Mouse (Mus musculus) cerebellum, adult 8-10 months (tissue): ENCODE measurements around the gene Bad.

Source experiments
- DNase-seq: peaks from one replicate; pipeline ENCODE4 v3.0.0; 2022

Gene Bad

DNA sequence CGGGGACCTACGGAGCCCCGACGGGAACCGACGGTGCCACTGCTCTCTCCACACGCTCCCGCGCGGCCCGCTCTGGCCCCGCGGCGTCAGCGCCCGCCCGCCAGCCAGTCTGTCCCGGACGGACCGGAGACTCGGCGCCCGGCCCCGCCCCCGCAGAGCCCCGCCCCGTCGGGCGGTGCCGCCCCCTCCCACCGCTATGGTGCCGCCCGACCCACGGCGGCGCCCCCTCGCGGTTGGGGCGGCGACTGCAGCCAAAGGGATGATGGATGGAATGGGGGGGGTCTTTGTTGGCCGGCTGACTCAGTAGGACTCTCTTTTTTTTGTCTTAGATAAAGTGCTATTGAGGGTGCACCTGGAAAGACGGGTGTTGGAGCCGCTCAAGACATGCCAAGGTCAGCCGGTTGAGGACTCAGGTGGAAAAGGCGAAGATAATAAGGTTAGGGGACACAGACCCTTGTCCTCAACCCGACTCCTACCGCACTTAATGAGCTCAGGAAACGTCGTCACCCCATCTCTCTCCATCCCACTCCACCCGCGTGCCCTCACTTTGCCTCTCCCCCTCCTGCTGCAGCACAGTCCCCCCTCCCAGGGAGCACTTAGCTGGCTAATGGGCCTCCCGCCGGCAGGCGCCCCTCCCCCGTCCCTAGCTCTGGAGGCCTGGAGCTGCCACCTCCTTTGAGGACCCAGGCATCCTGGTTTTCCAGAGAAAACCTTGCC is 28.2 kb downstream of the Bad start:
- no peak for DNase-seq

DNA sequence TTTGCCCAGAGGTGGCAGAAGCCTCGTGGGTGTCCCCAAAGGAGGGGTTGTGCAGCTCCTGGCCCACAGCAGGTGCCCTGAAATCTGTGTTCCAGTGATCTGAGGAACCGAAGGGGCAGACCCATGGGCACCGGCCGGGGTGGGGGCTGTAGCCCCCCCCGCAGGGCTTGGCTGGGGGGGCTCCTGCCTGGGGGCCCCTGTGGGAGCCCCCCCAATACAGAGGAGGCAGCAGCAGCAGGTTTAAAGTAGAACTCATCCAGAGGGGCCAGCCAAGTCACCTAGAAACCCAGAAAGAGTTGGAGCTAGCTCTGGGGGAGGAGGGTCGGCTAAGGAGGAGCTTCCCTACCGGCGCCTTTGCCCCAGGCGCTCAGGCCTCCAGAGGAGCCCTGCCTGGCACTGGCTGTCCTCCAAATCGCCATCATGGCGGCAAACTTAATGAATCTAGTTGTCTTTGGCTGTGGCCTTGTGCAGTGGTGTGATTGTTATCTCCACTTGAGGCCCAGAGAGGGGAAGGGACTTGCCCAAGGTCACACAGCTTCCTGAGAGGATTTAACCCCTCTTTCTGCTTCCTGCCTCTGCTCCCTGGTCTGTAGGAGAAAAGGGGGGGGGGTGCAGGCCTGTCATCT is 28.9 kb downstream of the Bad start:
- no peak for DNase-seq

DNA sequence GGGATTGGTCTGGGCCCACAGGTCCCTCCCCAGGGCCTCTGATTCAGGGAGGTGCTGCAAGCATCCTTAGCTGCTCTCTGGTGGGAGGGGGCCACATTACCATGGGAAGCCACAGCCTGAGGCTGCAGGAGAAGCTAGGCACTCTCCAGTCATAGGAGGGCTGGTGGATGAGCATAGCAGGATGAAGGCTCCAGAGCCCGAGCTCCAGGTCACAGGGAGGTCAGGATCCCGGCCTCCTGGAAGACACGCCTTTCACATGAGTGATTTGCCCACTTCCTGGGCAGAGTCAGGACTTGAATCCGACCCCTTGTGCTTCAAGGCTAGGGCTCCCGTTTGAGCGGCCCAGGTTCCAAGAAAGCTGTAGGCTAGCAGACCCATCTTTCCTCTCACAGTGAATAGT is 30.0 kb downstream of the Bad start:
- DNase-seq, result no peak

DNA sequence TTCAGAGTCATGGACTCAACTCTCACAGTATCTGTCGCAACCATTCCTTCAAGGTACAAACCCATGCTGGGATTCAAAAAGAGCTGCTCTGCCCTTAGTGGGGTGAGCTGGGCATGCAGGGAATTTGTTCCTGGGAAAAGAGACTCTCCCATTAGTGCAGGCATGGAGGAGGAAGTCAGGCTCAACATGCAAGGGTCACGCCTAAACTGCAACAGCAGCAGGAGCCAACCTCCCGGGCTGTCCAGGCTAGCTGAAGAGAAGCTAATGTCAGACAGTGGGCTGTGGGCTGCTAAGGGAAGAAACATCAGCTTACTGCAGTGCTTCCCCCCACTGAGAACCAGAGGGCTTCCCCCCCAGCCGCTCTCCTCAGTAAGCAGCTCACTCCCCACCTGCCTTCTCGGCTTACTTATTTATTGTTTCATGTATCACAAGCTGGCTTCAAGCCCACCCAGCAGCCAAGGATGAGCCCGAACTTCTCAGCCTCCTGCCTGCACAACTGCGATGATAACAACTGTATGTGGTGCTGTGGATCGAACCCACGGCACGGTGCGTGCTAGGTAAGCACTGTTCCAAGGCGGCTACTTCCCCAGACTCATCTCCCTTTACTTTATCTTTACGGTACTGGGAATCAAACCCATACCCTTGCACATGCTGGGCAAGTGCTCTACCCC is 30.7 kb downstream of the Bad start:
- no peak for DNase-seq

DNA sequence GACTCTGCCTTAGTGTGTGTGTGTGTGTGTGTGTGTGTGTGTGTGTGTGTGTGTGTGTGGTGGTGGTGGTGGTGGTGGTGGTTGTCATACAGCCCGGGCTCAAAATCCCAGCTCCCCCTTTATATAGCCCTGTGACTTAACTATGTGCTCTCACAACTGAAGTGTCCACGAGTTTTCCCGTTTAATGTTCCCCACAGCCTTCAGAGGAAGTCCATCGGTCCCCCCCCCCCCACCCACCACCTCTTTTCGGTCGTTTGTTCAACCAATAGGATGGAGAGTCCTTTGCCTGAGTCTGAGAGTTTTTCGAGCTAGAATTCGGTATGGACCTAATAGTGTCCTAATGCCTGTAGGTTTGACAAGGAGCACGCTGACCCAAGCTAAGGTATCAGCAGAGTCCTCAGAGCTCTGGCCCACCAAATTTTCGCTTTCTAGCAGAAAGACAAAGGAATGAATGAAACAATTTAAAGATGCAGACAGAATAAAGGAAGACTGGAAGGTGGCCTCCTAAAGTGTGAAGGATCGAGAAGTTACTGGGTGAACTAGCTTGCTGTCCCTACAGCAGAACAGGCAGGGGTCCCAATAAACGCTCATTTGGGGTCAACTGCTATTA is 32.0 kb downstream of the Bad start:
- no peak for DNase-seq

DNA sequence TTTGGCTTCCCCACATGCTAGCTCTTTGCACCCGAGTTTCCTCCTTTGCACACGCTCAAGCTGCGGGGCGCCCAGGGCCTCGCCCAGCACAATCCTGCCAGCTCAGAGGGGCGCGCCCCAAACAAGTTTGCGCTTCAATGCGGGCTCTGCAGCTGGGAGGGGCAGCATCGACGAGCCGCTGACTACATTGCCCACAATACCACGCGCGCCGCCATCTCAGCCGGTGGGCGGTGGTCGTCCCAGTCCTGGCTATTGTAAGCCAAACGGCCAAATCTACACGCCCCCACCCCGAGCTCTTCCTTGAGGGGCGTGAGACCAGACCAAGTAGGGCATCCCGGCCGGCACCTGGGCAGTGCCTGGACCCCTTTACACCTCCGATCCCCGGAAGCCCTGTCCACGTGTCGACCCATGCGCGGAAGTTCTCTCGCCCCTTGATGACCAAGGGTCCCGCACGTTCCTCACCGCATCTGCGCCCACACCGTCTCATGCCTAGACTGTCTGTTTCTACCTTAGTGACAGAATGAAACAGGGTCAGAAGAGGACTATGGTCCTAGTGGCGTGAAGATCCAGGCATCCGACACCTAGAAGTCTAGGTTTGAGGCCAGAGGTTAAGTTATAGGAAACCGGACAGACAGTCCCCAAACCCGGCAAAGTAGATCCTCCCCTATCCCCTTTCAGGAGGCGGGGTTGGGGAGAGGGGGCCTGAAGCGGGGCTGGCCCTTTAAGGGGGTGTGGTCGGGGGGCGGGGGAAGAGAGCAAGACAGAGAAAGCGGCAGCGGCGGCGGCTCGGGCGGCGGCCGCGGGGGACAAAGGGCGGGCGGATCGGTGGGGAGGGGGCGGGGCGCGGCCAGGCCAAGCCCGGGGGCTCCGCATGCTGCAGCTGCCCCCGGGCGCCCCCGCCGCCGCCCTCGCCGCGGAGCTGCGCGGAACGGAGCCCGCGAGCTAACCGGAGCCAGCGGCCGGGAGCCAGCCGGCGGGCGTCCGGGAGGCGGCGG is 32.8 kb downstream of the Bad start, which contains the start of gene Ppp1r14b:
Gene Ppp1r14b, plus strand, starts transcription at position 758 of the 995 bp plus-strand sequence.
- peak; percentile 52 for DNase-seq

DNA sequence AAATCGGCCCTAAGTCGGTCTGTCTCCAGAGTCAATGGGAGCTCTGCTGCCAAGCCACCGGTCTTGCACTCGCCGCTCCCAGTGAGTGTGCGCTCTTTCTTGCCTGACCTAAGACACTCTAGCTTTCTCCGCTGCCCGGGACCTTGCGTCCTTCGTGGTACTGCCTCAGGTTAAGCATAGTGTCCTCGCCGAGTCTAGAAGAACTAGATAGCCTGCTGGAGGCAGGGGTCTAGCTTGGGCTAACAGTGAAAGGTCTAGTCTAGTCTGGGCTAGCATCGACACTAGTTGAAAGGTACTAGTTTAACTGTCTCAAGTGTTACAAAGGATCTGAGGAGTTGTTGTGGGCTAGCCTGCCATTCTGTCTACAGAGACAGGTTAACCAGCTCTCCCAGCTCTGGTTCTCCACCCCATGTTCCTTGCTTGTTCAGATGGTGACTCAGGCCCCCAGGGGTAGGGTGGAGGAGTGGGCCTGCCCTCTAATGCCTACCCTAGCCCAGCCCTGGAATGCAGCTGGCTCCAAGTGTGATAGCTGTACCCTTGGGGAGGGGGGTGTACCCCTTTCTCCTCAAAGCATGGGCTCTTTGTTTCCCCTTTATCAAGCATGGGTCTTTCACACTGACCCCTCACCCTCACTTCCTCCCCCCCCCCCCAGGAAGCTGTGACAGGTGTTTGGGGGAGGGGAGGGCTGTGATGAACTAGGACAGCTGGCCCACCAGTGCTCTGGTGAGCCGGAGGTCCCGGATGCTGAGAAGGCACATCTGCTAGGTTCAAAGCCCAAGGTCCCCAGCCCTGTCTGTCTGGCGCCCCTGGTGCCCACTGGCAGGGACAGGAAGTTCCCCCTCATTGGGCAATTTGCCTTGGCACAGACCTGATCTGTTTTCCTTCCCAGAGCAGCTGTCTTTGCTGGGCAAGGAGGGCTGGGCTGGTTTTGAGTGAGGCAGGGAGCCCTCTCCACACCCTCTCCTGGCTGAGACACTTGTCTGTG is 34.2 kb downstream of the Bad start, which contains the start of gene Plcb3:
Gene Plcb3, minus strand, starts transcription at position 934 of the 985 bp plus-strand sequence.
- DNase-seq, result no peak

DNA sequence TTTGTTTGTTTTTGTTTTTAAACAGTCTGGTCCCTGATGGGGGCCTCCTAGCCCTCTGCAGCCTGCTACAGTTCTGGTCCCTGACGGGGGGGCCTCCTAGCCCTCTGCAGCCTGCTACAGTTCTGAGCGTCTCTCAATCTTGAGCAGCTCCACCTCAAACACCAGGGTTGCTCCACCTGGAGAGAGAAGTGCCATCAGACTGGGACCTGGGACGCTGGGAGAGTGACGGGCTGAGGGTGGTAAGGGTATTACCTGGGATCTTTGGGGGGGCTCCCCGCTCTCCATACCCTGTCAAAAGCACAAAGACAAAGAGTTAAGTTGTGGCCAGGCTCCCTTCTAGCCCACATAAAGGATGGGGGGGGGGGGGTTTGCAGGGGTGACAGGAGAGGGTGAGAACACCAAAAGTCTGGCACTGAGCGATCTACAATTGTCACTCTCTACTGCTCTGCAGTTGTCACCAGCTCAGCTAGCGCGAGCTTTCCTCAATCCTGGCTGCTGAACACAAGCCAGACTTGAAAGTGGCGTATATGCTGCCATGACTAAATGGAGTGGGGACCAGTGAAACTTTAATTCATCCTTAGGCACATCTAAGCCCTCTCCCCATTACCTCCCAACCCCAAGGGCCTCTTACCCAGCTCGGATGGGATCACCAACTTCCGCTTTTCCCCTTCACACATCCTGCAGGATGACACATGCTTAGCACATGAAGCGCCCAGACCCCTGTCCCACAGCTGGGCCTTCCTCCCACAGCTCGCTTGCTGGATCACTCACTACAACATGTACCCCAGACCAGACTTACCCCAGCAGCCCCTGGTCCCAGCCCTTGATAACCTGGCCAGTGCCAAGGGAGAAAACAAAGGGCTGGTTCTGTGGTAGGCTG is 36.3 kb downstream of the Bad start:
- no peak for DNase-seq

DNA sequence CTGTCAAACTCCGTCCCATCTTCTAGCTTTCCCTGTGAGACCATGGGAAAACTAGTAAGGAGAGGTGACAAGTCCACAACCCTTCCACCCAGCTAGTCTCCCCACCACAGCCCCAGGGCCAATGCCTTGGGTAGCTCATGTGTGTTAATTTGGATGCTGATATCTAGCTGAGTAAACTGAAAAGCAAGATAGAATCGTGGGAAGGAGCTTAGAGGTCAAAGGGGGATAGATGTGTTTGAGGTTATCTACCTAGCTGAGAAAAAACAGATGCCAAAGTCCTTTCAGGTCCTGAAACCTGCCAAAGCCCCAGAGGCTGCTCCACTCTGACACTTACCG is 36.9 kb downstream of the Bad start:
- no peak for DNase-seq

DNA sequence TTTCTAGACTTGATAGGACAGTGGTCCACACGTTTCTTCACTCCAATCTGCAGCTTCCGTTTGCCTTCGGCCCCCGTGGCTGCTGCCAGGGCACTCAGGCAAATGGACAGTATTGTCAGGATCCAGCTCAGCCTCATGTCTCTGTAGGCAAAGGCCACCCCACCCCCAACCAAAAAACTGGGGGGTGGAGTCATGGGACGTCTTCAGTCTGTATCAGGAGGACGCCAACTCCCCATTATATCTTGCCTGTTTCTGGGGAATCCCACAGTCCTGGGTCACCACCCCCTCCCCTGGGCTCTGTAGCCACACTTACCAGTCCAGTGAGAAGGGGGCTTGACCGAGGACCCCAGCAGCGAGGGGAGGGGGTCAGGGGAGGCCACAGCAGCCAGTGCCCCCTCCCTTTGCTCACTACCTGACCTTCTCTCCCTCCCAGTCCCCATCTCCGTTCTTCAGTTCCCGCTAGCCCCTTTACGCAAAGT is 37.4 kb downstream of the Bad start:
- DNase-seq, result peak; percentile 64

DNA sequence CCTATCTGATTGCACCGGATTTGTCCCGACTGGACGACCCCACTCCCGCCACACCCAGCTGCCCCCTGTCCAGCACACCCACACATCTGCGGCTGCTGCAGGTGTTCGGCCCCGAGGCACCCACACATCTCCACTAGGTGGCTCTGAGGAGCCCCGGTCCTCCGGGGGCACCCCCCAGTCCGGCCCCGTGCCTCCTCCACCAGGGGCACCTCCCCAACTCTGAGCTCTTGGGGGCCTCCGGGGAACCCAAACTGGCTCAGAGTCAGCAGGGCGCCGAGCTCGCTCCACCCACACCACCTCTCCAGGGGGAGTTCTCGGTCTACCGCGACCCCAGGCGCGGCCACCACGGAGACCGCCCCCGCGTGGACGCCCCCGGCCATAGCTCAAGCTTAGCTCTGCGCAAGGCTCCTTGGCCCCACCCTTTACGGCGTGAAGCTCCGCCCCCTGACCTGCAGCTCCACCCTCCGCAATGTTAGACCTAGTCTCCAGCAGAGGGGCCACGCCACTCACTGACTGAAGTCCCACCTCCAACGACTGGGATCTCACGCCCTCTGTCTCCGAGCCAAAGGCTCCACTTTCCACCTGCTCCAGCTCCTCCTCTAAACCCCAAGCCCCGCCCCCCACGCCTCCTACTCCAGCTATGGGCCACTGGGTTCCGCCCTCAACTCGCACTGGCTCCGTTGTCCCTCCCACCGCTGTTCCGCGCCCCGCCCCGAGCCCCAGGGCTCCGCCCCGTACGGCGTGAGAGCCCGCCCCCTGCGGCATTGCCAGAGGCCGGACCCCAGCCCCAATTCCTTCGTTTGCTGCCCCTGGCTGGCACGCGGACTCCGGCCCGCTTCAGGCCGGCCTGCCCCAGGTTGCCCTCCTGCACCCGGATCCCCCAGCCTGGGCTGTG is 38.1 kb downstream of the Bad start:
- peak; percentile 99 for DNase-seq

DNA sequence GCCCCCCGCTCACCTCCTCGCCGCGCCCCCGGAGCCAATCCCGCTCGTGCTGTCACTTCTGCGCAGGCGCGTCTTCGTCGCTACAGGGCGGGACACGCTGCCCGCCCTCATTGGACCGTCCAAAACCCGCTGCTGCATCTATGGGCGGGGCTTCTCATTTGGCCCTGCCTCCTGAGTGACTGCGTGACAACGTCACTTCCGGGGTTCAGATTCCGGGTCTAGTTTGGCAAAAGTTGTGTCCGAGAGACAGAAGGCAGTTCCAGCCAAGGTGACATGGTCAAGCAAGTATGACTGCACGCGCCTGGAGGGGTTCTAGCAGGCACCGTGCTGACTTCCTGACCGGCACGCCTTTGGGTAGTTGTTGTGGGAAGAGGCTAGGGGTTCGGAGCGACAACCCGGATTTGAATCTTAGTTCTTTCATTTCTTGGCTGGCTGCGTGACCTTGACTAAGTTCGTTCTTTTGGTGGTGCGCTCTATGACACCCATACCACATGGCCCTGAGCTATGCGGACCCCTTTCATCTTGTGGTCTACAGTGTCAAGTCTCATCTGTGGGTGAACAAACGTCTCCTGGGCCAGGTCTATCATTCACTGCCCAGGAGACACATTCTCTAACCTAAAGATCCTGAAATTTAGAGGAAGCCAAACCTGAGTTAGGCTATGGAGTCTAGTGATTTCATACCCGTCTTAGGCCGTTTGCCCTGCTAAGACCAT is 38.9 kb downstream of the Bad start, which contains the start of gene Fkbp2:
Gene Fkbp2, minus strand, starts transcription at position 121 of the 713 bp plus-strand sequence.
- DNase-seq, result peak; percentile 99

DNA sequence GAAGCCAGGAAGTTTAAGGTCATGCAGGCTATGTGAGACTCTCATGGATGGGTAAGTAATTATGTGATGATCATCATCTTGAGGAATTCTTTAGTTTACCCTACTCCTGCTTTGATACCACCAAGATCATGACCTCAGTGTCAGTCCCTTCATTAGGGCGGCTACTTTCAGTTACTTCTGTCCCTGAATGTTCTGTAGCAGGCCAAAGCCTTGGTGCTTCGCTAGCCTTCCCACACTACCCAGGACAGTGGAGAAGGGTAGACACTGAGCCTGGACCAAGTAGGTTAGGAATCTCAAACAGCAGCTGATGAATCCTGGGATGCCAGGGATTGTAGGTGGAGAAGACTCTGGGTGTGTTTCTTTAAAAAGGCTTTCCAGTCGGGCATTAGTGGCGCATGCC is 39.8 kb downstream of the Bad start:
- no peak for DNase-seq

DNA sequence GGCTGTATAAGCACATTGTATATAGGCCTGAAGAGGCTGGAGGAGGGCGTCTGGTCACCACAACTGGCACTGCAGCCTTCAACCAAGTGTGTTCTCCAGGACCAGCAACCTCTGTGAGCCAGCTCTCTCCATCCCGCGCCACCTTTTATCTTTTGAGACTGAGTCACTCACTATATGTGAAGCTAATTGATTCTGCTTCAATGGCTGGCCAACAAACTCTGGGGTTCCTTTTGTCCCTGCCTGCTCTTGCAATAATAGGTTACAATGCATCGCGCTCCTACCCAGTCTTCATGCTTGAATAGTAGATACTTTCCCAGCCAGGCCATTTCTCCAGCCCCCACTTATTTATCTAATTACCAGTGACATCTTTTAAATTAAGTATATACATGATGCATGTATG is 42.0 kb downstream of the Bad start:
- no peak for DNase-seq

DNA sequence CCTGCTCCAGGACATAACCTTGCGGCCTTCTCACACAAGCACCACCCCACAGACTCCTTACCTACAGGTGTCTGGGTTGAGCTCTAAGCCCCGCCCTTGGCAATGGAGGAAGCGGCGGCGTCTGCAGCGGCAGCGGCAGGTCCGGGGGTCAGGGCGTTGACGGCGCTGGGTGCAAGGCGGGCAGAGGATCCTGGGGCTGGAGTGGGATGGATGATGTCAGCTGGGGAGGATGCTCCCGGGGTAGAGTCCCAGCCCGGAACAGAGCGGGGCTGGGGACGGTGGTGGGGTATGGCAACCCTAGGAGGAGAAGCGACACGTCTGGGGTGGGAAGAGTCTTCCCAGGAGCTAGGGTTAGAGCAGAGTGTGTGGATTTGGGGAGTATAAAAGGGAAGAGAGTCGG is 43.6 kb downstream of the Bad start:
- peak; percentile 35 for DNase-seq

DNA sequence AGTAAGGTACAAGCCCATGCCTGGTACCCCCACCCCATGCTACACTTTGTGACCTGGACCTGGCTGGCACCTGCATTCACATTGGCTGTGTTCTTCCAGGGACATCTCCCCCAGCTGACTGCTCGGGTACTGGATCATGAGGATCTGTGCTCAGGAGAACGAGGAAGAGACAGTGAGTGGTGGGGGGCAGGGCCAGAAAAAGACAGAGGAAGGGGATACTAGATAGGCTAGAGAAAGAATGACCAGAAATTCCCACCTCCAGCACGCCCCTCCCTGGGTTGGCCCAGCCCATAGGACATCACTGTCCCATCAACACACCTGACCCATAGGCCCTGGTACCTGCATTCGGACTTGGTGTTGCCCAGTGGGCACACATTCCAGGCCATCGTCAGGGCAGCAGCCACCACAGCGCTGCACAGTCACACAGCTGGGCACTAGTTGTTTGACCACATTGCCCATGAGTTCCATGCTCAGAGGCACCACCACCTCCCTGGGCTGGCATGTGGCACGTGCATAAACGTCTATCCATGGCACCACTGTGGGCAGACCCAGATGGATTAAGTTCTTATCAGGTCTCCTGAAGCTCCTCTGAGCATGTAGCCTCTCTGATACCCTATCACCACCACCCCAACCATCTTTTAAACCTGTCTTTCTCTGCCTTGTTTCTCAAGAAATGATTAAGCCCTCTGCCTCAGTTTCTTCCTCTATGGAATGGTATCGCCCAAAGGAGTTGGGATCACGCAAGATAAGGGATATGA is 44.5 kb downstream of the Bad start:
- DNase-seq, result no peak
